Mouse (Mus musculus): ENCODE measurements at regions not wholly inside any gene's neighbourhood (a gene's known extent, or its start where the extent isn't known, plus 50 kb on each side); places are given as distances from the start of the nearest gene placed in this dataset.

GRCm38 (mm10) chr5:4620513-4621210, 137.2 kb downstream of the Fzd1 start:
- DNase-seq (ENCODE audit: low spot score in 2 of 2): peak; percentile 2 to 13
- intact Hi-C loops (cut with DNase I): no loop called here

DNA sequence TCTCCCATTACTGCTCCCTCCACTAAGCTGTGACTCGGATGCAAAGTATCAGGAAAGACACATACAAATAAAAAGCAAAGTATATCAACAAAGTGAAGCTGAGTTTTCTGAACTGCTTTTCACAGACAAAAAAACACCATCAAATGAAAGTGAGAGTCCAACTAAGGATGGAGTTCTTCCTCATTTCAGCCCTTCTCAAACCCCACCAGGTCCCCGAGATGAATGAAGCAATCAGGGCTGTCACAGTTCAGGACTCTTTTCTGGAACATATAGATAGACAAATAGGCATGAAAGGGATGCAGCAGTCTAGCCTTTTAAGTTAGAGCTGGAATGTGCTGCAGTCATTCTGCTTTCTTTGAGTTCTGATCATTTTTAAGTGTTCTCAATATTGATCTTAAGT, 142.6 kb downstream of the Fzd1 start:
- intact Hi-C loops (cut with DNase I): no loop called here
- no peak for DNase-seq (ENCODE audit: low spot score in 2 of 2)

- DNase-seq (ENCODE audit: low spot score in 2 of 2): no peak
- intact Hi-C loops (cut with DNase I): no loop called here
Measured at GRCm38 (mm10) chr5:4597471-4597870, 160.4 kb downstream of the Fzd1 start.

- intact Hi-C loops (cut with DNase I): no loop called here
- no peak for DNase-seq (ENCODE audit: low spot score in 2 of 2)
Measured at GRCm38 (mm10) chr5:4595010-4595409, 162.8 kb downstream of the Fzd1 start.

GRCm38 (mm10) chr5:4594562-4594961, 163.3 kb downstream of the Fzd1 start:
- no peak for DNase-seq (ENCODE audit: low spot score in 2 of 2)
- intact Hi-C loops (cut with DNase I): no loop called here

DNA sequence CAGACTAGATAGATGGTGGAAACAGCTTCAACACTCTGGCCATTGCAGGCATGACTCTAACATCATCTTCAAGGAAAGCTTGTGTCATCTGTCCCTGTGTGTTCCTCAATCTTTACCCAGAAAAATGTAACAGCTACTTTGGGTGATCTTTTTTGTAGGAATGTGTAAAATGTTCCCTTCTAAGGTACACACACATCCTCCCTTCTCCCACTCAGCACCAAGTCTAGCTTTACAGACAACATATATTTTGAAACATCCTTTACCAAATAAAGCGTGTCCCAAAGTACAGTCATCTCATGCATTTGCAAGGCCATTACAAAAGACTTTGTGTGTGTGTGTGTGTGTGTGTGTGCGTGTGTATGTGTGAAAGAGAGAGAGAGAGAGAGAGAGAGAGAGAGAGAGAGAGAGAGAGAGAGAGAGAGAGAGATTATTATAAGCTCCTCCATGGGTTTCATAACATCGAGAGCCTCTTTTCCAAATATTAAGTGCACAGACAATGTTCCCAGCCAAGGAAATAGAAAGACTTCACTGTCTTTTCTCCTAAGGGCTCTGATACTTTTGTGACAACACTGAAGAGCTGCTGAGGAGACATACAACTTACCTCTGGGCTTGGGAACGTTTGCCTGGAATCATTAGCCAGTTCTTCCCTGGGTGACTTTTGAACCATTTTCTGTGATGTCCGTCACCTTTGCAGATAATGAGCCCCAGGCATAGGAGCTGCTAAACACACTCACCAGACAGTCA, 164.0 kb downstream of the Fzd1 start:
- intact Hi-C loops (cut with DNase I): loop anchor here (1.0 kb wide), 1 partner anchor 15 kb away; no protein-coding TSS in a partner anchor
- DNase-seq (ENCODE audit: low spot score in 2 of 2): peak in 1 of 2 experiments; percentile 66

DNA sequence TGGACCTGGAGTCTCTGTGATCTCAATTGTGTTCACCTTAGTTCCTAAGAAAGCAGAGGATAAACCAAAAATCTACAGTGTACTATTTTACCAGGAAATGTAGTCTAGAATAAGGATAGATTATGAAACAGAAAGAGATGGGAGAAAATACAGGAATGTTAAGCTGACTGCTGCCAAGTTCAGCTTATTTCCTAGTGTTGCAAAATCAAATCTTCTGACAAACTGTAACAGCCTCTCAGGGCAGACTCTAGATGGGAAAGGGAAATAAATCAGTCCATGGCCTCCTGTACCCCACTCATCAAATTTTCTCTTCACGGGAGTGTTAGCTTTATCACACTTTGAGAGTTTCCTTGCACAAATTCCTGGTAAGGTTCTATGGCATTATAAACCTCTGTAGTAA, 166.1 kb downstream of the Fzd1 start:
- intact Hi-C loops (cut with DNase I): no loop called here

GRCm38 (mm10) chr5:4582702-4583475, 174.9 kb downstream of the Fzd1 start:
- intact Hi-C loops (cut with DNase I): no loop called here
- DNase-seq (ENCODE audit: low spot score in 2 of 2): no peak

More for the DNA sequence above, 166.1 kb downstream of the Fzd1 start:
- DNase-seq (ENCODE audit: low spot score in 2 of 2): no peak

DNA sequence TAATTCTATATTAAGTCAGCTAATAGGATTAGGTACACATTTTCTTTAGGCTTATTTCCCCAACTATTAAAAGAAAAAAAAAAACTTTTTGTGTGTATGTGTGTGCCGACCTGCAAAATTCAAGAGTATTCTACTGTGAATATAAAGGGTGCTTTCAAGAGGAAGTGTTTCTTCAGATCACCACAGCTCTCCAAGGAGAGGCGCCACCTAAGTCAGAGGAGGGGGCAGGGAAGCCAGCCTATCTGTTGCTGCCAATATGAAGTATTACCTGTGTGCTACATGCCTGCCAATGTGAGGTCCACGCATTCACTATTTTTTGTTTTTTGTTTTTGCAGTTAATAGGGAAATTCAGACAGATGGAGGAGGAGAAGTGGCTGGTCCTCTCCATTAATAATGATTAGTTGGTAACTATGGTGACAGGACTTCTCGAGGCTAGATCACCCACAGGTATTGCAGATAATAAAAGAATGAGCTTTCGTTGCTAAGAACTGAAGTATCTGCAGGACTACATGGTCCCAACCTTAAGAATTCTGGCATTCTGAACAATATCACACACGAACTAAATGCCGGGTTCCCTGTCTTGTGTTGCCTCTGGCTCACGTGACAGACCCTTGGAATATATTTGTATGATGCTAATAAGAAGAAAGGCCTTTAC, 177.5 kb downstream of the Fzd1 start:
- intact Hi-C loops (cut with DNase I): no loop called here
- DNase-seq (ENCODE audit: low spot score in 2 of 2): no peak

DNA sequence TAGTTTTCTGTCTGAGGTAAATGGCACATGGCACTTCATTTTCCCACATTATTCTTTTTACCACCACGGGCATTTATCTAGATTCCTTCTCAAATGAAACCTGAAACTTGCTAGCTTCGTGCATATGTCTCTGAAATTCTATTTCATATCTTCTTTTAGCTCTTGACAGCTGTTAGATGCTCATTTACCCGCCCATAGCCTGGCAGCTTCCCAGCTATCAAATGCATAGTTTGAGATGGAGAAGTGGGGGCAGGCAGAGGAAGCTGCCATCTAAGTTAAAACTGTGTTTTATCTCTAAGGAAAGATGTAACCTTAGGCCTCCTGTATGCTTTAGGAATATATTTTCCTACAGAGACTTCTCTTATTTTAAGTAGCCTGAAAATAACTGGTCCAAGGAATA, 179.0 kb downstream of the Fzd1 start:
- peak; percentile 71 to 94 for DNase-seq (ENCODE audit: low spot score in 2 of 2)
- intact Hi-C loops (cut with DNase I): loop anchor here (1.0 to 5.0 kb wide), 3 partner anchors 14 to 338 kb away; partner anchors contain the start of gene Fzd1

DNA sequence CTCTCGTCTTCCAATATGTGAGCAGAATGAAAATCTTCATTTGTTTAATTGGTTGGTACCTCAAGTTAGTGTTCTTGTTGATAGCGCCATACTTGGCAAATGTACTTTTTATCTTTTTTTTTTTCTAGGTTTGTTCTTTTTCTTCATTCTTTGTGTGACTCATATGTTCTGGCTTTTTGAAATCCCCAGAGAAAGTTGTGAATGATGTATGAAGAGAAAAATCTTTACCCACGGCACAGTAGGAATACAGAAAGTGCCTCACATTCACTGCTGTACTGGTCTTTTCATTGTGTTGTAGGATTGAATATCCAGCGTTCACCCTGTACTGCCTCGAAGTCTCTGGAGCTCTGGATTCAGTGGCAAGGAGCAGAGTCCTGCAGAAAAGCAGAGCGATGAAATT, 180.7 kb downstream of the Fzd1 start:
- peak in 1 of 2 experiments; percentile 27 for DNase-seq (ENCODE audit: low spot score in 2 of 2)
- intact Hi-C loops (cut with DNase I): loop anchor here (5.0 kb wide), 2 partner anchors 180 to 340 kb away; partner anchors contain the start of gene Fzd1

DNA sequence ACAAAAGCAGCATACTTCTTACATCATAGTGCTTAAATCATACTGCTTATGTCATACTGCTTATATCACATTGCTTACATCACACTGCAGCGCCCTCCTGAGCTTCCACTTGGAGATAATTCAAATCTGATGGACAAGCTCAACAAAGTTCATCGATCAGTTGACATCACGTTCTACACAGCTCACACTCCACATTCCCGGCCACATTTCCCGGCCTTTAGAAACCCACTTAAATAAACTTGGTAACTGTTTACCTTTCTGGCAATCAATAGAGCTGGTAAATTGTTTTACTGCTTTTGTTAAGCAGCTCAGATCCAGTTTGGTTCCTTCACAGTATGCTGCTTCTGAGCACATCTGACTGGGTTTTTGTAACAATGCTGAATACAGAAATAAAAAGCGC, 194.0 kb downstream of the Fzd1 start:
- no peak for DNase-seq (ENCODE audit: low spot score in 2 of 2)
- intact Hi-C loops (cut with DNase I): no loop called here

DNA sequence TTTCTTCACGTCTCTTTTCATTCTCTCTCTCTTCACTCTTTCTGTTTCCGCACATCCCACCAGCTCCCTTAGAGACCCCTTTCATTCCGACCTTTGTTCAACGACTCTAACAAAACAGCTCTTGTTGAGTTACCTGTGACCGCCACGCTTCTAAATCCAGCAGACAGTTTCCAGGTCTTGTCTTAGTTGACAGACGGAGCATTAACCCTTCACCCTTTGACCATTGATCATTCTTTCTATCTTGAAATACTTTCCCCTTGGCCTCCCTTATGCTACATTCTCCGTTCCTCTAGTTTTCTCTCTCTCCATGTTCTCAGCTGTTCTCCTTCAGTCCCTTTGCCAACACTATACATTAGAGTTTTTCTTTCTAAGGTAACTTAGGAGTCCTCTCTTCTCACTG, 196.2 kb downstream of the Fzd1 start:
- intact Hi-C loops (cut with DNase I): no loop called here
- no peak for DNase-seq (ENCODE audit: low spot score in 2 of 2)

GRCm38 (mm10) chr5:4561139-4561470, 196.7 kb downstream of the Fzd1 start:
- intact Hi-C loops (cut with DNase I): no loop called here
- no peak for DNase-seq (ENCODE audit: low spot score in 2 of 2)

DNA sequence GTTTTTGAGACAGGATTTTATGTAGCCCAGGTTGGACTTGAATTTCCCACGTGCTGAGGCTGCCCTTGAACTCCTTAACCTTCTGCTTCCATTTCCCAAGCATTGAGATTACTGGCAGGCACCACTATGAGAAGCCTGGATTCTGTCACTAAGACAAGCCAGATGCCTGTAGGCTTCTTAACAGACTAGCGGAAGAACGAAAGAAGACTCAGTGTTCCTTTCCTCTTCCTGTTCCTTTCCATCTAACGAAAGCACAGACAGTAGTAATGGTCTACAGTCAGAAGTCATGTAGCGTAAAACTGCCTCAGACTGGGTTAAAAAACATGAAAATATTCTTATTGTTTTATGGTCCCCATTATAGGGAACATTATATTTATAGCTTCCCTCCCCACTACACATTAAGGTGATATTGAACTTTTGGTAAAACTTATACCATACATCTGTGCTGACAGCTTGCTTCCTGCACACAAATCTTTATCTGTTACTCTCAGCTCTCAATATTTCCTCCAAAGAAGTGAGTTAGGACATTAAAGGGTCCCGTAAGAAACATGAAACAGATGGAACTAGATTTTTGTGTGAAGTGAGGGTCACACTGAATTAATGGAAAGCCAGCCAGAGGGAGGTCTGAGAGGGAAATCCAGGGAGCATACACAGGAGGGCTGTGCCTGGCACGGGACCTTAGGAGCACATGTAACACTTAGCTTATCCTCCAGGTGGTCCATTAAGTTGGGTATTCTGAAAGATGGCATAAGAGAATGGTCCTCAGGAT, 197.3 kb downstream of the Fzd1 start:
- DNase-seq (ENCODE audit: low spot score in 2 of 2): no peak
- intact Hi-C loops (cut with DNase I): no loop called here

GRCm38 (mm10) chr5:4554972-4555371, 202.9 kb downstream of the Fzd1 start:
- intact Hi-C loops (cut with DNase I): no loop called here
- no peak for DNase-seq (ENCODE audit: low spot score in 2 of 2)

GRCm38 (mm10) chr5:4538572-4538971, 219.3 kb downstream of the Fzd1 start:
- intact Hi-C loops (cut with DNase I): no loop called here
- DNase-seq (ENCODE audit: low spot score in 2 of 2): peak; percentile 16 to 17

- DNase-seq (ENCODE audit: low spot score in 2 of 2): no peak
- intact Hi-C loops (cut with DNase I): no loop called here
Measured at GRCm38 (mm10) chr5:4536790-4537189, 221.0 kb downstream of the Fzd1 start.

- no peak for DNase-seq (ENCODE audit: low spot score in 2 of 2)
- intact Hi-C loops (cut with DNase I): no loop called here
Measured at GRCm38 (mm10) chr5:4535951-4536350, 221.9 kb downstream of the Fzd1 start.
